Mouse (Mus musculus) layer of hippocampus, postnatal 10 days (tissue): ENCODE data around the gene Il1f5. TPM values are rescaled to one million over a fixed set of nuclear protein-coding genes. Genes with fewer than 3 reads are reported as not detected.

ENCODE experiments used
- DNase-seq, 2 experiments: peaks; one replicate each; pipeline ENCODE4 v3.0.0; 2021; ENCODE audit warnings: low spot score in 2 of 2
- long read RNA-seq: library from polyadenylated mRNA; stranded (forward); transcript quantifications from one replicate; pipeline ENCODE4 v2.0.0, GENCODE M21; 2023
- total RNA-seq, 2 experiments: library from RNA; stranded (reverse); gene quantifications; 2 replicates each; pipeline ENCODE4 v1.2.3; 2021

Il1f5 gene
- not detected for total RNA-seq
- long read RNA-seq, result 0 reads

DNA sequence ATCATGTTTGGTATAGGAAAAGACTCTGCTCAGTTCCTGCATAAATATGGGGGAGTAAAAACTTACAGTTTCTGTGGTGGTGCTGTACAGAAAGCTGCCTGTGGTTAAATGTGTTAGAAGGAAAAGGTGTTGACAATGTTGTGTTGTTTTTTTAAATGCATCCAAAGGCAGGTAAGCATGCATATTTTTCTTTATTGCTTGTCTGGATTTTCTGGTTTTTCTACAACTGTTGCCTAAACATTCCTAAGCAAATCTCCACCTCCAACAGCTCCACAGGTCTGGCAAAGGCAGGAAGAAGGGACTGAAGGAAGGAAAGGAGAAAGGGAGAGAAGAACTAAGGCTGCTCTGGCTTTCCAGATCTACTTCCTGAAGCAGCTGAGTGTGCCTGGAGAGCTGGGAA lies at the start of gene Il1f5:
Gene Il1f5 (plus strand): TSS at position 301 of the 400 bp plus-strand sequence.
- DNase-seq, result no peak

DNA sequence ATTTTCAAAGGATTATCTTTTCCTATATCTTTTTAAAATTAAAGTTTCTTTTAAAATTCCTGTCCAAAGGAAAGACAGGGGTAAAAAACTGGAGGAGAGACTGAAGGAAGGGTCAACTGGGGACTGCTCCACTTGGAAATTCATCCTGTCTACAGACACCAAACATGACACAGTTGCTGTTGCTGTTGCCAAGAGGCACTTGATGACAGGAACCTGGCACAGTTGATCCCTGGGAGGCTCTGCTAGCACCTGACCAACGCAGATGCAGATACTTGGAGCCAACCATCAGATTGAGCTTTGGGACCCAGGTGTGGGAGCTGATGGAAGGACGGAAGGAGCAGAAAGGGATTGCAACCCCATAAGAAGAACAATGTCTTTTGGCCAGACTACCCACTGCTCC lies 49.6 kb upstream of the Il1f5 start:
- no peak for DNase-seq

GRCm38 (mm10) chr2:24267503-24267902 lies 9.3 kb upstream of the Il1f5 start:
- DNase-seq, result no peak

GRCm38 (mm10) chr2:24273619-24274018 lies 3.1 kb upstream of the Il1f5 start:
- no peak for DNase-seq

DNA sequence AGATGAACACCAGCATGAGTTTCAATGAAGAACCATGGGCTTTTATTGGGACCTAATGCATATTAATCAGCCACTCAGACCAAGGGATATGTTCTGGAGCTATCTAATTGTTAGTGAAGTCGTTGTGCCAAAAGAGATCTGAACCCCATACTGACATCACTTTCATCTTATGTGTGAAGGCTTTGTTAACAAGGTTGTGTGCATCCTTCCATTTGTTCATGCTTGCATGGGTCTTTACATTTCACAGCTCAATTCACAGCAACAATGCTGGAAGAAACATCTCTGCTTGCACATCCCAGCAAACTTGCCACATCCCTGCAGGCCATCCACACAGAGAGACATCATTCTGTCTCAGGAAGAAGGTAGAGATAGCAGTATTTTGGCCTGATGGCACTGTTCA lies 1.6 kb upstream of the Il1f5 start:
- no peak for DNase-seq

DNA sequence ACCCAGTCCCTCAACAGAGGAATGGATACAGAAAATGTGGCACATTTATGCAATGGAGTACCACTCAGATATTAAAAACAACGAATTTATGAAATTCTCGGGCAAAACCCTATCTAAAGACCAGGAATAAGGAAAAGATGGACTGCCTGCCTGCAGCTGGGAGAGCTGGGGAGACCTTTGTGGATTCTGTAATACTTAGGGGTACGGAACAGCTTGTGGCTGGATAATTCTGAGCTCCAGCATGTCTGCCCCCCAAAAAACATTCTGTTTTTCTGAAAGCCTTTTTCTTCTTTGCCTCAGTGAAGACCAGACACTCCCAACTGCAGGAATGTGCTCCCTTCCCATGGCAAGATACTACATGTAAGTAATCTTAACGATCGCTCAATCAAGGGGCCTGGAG lies 14.1 kb downstream of the Il1f5 start, which contains the start of gene Il1f10:
Gene Il1f10 (plus strand): TSS at position 301 of the 400 bp plus-strand sequence.
- no peak for DNase-seq

DNA sequence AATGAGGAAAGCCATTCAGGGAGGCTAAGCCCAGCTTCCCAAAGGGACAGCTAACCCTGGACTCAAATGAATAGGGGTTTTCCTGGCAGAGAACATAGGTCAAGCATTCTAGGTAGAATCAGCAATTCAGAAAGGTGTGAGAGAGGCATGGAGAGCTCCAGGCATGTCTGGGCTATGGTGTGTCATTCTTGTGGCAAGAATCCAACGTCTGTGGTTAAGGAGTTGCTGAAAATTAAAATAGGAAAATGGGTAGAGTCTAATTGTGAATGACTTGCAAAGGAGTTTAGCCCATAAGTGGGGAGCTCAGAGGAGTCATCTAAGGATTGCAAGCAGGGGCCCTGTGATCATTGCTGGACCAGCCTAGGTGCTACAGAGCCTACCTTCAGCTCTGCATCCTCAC lies 17.9 kb downstream of the Il1f5 start:
- no peak for DNase-seq

DNA sequence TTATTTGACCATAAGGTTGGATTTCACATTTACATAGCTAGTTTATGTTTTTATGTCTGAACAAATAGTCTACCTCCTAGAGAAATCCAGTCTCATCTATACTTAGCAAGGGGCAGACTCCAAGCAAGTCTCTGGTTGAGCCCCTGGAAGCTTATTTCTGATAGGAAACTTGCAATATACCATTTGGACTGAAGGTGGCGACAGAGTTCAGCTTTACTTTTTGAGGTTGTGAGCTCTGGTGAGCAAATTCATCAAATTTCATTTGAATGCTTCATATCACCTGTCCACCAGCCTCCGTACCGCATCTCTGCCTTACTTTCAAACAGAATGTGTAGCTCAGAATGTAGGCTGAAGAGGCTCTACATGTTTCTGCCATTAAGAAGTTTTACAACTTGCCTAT lies 20.1 kb downstream of the Il1f5 start:
- peak; percentile 58 to 70 for DNase-seq

DNA sequence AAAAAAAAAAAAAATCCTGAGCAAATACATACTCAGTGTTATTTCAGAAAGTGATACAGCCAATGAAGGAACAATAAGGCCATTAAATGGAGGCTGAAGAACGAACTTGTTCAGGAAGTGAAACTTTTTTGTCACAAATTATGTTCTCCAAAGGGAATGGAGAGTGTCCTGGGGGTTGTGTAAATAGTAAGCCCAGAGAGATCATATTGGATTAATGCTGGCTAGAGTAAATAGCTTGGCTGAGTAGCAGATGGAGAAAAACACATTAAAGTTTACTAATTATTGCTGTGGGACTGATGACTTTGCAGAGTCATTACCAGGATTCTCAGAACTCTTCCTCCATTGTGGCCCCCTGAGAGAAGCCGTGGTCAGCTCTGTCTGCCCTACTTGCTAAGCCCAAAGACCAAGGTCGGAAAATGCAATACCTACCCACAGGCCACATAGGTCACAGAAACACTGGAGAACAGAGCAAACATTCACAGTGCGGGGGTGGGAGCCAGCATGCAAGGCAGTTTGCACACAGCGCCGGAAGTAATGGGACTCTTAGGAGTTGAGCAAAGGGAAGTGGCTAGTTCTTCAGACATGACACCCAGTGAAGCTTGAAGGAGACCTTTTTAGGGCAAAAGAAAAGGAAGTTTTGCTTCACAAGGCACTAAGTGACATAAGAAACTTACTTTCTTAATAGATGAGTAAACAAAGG lies 34.7 kb downstream of the Il1f5 start:
- no peak for DNase-seq

DNA sequence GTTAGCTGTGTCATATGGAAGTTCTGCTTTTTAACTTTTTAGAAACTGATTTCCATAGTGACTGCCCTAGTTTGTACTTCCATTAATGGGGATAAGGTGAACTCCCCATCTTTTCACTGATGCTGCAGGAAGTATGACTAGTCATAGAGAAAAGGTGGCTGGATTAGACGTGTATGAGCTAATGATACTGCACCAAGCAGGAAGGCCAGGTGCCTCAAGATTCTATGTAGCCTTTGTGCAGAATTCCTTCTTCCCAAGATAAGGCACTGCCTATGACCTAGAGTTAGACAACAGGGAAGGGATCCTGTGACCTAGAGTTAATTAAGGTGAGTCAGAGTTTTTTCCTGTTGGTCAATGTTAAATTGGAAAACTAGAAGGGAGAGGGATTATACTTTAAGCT lies 40.2 kb downstream of the Il1f5 start:
- DNase-seq, result no peak

DNA sequence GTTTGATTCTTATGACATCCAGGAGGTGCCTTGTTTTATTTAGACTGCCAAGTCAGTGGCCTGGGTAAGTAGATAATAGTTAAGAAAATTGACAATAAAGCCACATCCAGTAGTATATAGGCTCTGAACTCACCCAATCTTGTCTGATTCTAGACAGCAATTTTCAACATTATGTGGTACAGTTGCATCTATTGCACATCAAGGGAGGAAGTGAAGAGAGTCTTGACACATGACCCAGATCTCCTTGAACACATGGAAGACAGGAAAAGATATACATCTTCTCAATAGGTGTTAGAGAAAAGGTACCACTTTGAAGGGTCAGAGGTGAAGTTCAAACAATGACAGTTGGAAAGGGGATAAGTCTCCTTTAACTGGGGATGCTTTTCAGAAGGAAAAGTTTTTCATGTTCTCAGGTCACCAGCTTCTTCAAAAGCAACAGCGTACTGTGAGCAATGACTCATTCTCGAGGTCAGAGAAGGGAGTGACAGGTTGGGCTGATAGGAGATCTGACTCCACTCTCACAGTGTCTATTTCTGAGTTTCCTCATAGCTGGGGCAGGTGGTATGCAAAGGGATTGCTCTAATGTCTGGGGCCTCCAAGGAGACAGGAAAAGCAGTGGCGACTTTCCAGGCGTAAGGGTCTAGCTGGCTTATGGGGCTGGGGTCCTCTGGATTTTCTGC lies 41.3 kb downstream of the Il1f5 start:
- no peak for DNase-seq

Other genes starting within 250 kb of the Il1f5 start
- 10 to 100 TPM; 24.3 to 26.7 TPM for gene Hnmt, start 227.6 kb upstream of the Il1f5 start, total RNA-seq
- gene Tbpl2, start 180.4 kb upstream of the Il1f5 start, total RNA-seq, result not detected
- gene Il1f8, start 123.8 kb upstream of the Il1f5 start, total RNA-seq, result not detected
- not detected for gene Il1f9, start 90.5 kb upstream of the Il1f5 start, total RNA-seq
- not detected for gene Il1f6, start 61.5 kb upstream of the Il1f5 start, total RNA-seq
- not detected for gene Il1f10, start 14.2 kb downstream of the Il1f5 start, total RNA-seq
- gene Il1rn, start 59.9 kb downstream of the Il1f5 start, total RNA-seq, result not detected
- 1 to 10 TPM; 1.5 to 1.8 TPM for gene Psd4, start 90.6 kb downstream of the Il1f5 start, total RNA-seq
- not detected for gene Pax8, start 198.6 kb downstream of the Il1f5 start, total RNA-seq